In genomic region chr8:85397508-85397907, GRCm38 (mm10) we compare ENCODE assay signal across 8 mouse cellular contexts. TPM values are rescaled to one million over a fixed set of nuclear protein-coding genes. Genes with fewer than 3 reads are reported as not detected.
DNase-seq lines count a peak whose midpoint lies in the region; ATAC-seq and TF ChIP-seq lines count a peak whose summit lies in the region.

No protein-coding gene starts in this region.

- H3K9ac ChIP-seq in lung, postnatal 0 days (replicated peaks; ENCODE audit: low read depth) = no peak overlapping the region
- no peak overlapping the region for H3K9ac ChIP-seq in stomach, postnatal 0 days (ENCODE audit: low read length)

- TF ChIP-seq CTCF in lung, postnatal 0 days (IDR thresholded peaks at IDR 0.05) = peak; percentile 82
- peak; percentile 79 for TF ChIP-seq CTCF in stomach, postnatal 0 days (IDR thresholded peaks at IDR 0.05; ENCODE audit: low read depth)

- H3K4me3 ChIP-seq in lung, postnatal 0 days (ENCODE audit: low read depth, low read length) = no peak overlapping the region
- no peak overlapping the region for H3K4me3 ChIP-seq in stomach, postnatal 0 days (ENCODE audit: low read depth, low read length)

- 39% methylated on average over 5 of the region's 5 CpGs for WGBS in lung, postnatal 0 days
- WGBS in stomach, postnatal 0 days = 53% methylated on average over 5 of the region's 5 CpGs

- peak; percentile 38 to 61 for DNase-seq in cerebellum, postnatal 14 days
- no peak for DNase-seq in cerebellum, adult 8-10 months
- DNase-seq in urinary bladder, postnatal 14 days (ENCODE audit: low spot score) = peak; percentile 61
- no peak for DNase-seq in urinary bladder, adult 18-20 months (ENCODE audit: low spot score in 2 of 2)
- DNase-seq in kidney, adult 8-10 months = peak; percentile 30 to 53
- DNase-seq in lung, postnatal 0 days (ENCODE audit: low spot score) = peak; percentile 69
- DNase-seq in stomach, postnatal 0 days (ENCODE audit: low spot score) = peak; percentile 58

- no peaks in the 10 kb centered on the region for H3K27me3 ChIP-seq in lung, postnatal 0 days (replicated peaks; ENCODE audit: insufficient read depth, low read length)
- no peaks in the 10 kb centered on the region for H3K27me3 ChIP-seq in stomach, postnatal 0 days (ENCODE audit: control insufficient read depth, insufficient read depth, low read length)

- ATAC-seq in erythroblast, adult 5-6 weeks (replicated peaks; ENCODE audit: low FRiP score, poor library complexity, severe bottlenecking) = peak; percentile 91
- ATAC-seq in lung, postnatal 0 days = peak; percentile 57
- 0 out of 2 replicates have a peak, but pooled peaks have one; percentile 71 for ATAC-seq in stomach, postnatal 0 days (ENCODE audit: low FRiP score, low TSS enrichment)

- H3K9me3 ChIP-seq in lung, postnatal 0 days (ENCODE audit: low read length) = no peaks in the 10 kb centered on the region
- no peaks in the 10 kb centered on the region for H3K9me3 ChIP-seq in stomach, postnatal 0 days (ENCODE audit: control insufficient read depth, low read length)

- H3K36me3 ChIP-seq in lung, postnatal 0 days (ENCODE audit: insufficient read depth, low read length) = no peaks in the 10 kb centered on the region
- H3K36me3 ChIP-seq in stomach, postnatal 0 days (ENCODE audit: control insufficient read depth, insufficient read depth, low read length) = no peaks in the 10 kb centered on the region

- H3K27ac ChIP-seq in lung, postnatal 0 days (ENCODE audit: low read length) = no peak overlapping the region
- no peak overlapping the region for H3K27ac ChIP-seq in stomach, postnatal 0 days (replicated peaks)

- no peak for TF ChIP-seq EP300 in lung, postnatal 0 days (IDR thresholded peaks at IDR 0.05)
- TF ChIP-seq EP300 in stomach, postnatal 0 days (optimal IDR thresholded peaks at IDR 0.05) = no peak

- H3K4me1 ChIP-seq in lung, postnatal 0 days (ENCODE audit: insufficient read depth, low read depth, low read length) = no peaks in the 10 kb centered on the region
- no peaks in the 10 kb centered on the region for H3K4me1 ChIP-seq in stomach, postnatal 0 days (replicated peaks; ENCODE audit: control insufficient read depth, insufficient read depth)

- H3K4me2 ChIP-seq in lung, postnatal 0 days (replicated peaks; ENCODE audit: low read depth, low read length) = no peak overlapping the region
- no peak overlapping the region for H3K4me2 ChIP-seq in stomach, postnatal 0 days (replicated peaks; ENCODE audit: low read depth)

RNA-seq across cellular contexts. Expression of gene Mylk3, which starts 11.4 kb away (rescaled TPM):
- total RNA-seq in erythroblast, adult 5-6 weeks (2015; ENCODE audit: low replicate concordance) = 48.0 and 94.9 TPM in 2 replicates
- 229 and 257 TPM in 2 replicates for total RNA-seq in erythroblast, adult 5-6 weeks (2017; ENCODE audit: low replicate concordance)
- 2.6 and 4.7 TPM in 2 replicates for polyA plus RNA-seq in lung, postnatal 0 days (2015; fragmentation: Nextera tagmentation; extraction: Ambion mirVana)
- 0.10 and 0.13 TPM in 2 replicates for polyA plus RNA-seq in stomach, postnatal 0 days (2015; fragmentation: Nextera tagmentation; extraction: Ambion mirVana)

RNA-seq across cellular contexts. Expression of gene 4921524J17Rik, which starts 35.1 kb away (rescaled TPM):
- total RNA-seq in erythroblast, adult 5-6 weeks (2015; ENCODE audit: low replicate concordance) = 9.4 and 22.5 TPM in 2 replicates
- 8.3 and 15.9 TPM in 2 replicates for total RNA-seq in erythroblast, adult 5-6 weeks (2017; ENCODE audit: low replicate concordance)
- polyA plus RNA-seq in lung, postnatal 0 days (2015; fragmentation: Nextera tagmentation; extraction: Ambion mirVana) = 41.9 and 42.4 TPM in 2 replicates
- 24.9 and 29.0 TPM in 2 replicates for polyA plus RNA-seq in stomach, postnatal 0 days (2015; fragmentation: Nextera tagmentation; extraction: Ambion mirVana)

Comparison
In these comparisons a context has a peak if more than half of its experiments do, and no peak if none do; other contexts are left out.
1. DNase-seq: peak in cerebellum, postnatal 14 days (2 of 2), urinary bladder, postnatal 14 days (single experiment), kidney, adult 8-10 months (2 of 2), lung, postnatal 0 days (single experiment) and stomach, postnatal 0 days (single experiment); none in cerebellum, adult 8-10 months (single experiment) and urinary bladder, adult 18-20 months (0 of 2).
2. Peak in every context shown above with its lines, with median percentiles within 50 percentile points of each other: ATAC-seq.